Mouse (Mus musculus) ovary, postnatal 36 days (tissue): ENCODE results near the gene Cfap57.
A peak's percentile ranks its signal among the peaks of the same experiment; 100 is the strongest.

ENCODE experiments used
- DNase-seq: peaks from one replicate; pipeline ENCODE4 v3.0.0; 2022; ENCODE audit warnings: low spot score, mixed read lengths

Gene Cfap57

GRCm38 (mm10) chr4:118564062-118564925 is 56.3 kb downstream of the Cfap57 start:
- DNase-seq = no peak

- no peak for DNase-seq
Measured at GRCm38 (mm10) chr4:118553039-118553649, 67.4 kb downstream of the Cfap57 start.

- peak; percentile 34 for DNase-seq
Measured at GRCm38 (mm10) chr4:118548130-118548480, 72.5 kb downstream of the Cfap57 start.

GRCm38 (mm10) chr4:118547424-118548129 is 73.0 kb downstream of the Cfap57 start:
- DNase-seq = peak; percentile 73

- no peak for DNase-seq
Measured at GRCm38 (mm10) chr4:118544441-118545127, 76.0 kb downstream of the Cfap57 start.

GRCm38 (mm10) chr4:118543592-118544260 is 76.9 kb downstream of the Cfap57 start, which contains the start of gene Tmem125:
TSS of gene Tmem125 (minus strand) at chr4:118544044.
- peak; percentile 75 for DNase-seq

GRCm38 (mm10) chr4:118543158-118543530 is 77.4 kb downstream of the Cfap57 start:
- DNase-seq = peak; percentile 19

- DNase-seq = no peak
Measured at GRCm38 (mm10) chr4:118542510-118543157, 77.9 kb downstream of the Cfap57 start.

GRCm38 (mm10) chr4:118539904-118540303 is 80.7 kb downstream of the Cfap57 start:
- DNase-seq = no peak

- DNase-seq = no peak
Measured at GRCm38 (mm10) chr4:118537801-118538200, 82.8 kb downstream of the Cfap57 start.

GRCm38 (mm10) chr4:118535610-118536009 is 85.0 kb downstream of the Cfap57 start:
- DNase-seq = no peak

GRCm38 (mm10) chr4:118533605-118534004 is 87.0 kb downstream of the Cfap57 start:
- no peak for DNase-seq

GRCm38 (mm10) chr4:118533156-118533555 is 87.4 kb downstream of the Cfap57 start:
- DNase-seq = no peak

GRCm38 (mm10) chr4:118532663-118533062 is 87.9 kb downstream of the Cfap57 start:
- no peak for DNase-seq

- no peak for DNase-seq
Measured at GRCm38 (mm10) chr4:118527720-118528119, 92.9 kb downstream of the Cfap57 start.

GRCm38 (mm10) chr4:118527335-118527681 is 93.3 kb downstream of the Cfap57 start:
- no peak for DNase-seq

GRCm38 (mm10) chr4:118526408-118527334 is 93.9 kb downstream of the Cfap57 start, which contains the start of gene 2610528J11Rik:
TSS of gene 2610528J11Rik (plus strand) at chr4:118526999.
- DNase-seq = peak; percentile 34

- no peak for DNase-seq
Measured at GRCm38 (mm10) chr4:118525779-118526178, 94.8 kb downstream of the Cfap57 start.

GRCm38 (mm10) chr4:118523976-118524375 is 96.6 kb downstream of the Cfap57 start:
- DNase-seq = no peak

GRCm38 (mm10) chr4:118522248-118522647 is 98.3 kb downstream of the Cfap57 start:
- DNase-seq = no peak
